Mouse (Mus musculus) left cerebral cortex, postnatal 36 days (tissue): Measurements from ENCODE around the gene Bcas1. TPM values are rescaled to one million over a fixed set of nuclear protein-coding genes. Genes with fewer than 3 reads are reported as not detected.

Experiments used
- total RNA-seq, 2 experiments: library from RNA; stranded (reverse); gene quantifications; 2 replicates each; pipeline ENCODE4 v1.2.3; 2021

Gene Bcas1
- total RNA-seq, 2 experiments from 2014 or later: 55.7 to 69.9 TPM

Other genes starting within 250 kb of the Bcas1 start
- gene Pfdn4, start 68.6 kb upstream of the Bcas1 start, total RNA-seq: 10 to 100 TPM; 29.4 to 31.9 TPM
- not detected for gene Cyp24a1, start 69.3 kb upstream of the Bcas1 start, total RNA-seq
- gene 4930470P17Rik, start 174.2 kb upstream of the Bcas1 start, total RNA-seq: not detected